ENCODE assay signal across 8 mouse cellular contexts in the genomic region with DNA sequence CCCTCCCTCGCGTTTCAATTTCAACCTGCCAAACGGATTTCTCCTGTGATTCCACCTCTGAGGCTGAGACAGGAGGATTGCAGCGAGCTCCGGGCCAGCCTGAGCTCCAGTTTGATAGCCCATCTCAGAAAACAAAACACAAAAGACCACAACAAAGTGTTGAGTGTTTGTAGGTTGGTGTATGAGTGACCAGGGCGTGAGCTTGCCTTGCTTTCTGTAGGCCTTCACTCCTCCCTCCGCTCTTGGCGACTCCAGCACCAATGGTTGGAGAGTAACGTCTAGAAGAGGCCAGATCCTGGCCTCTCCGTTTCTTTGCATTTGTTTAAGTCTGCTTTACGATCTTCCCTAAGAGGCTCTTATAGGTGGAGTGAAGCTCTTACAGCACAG. TPM values are rescaled to one million over a fixed set of nuclear protein-coding genes. Genes with fewer than 3 reads are reported as not detected.
A peak's percentile ranks its signal among the peaks of the same experiment; 100 is the strongest.
DNase-seq lines count a peak whose midpoint lies in the region; ATAC-seq lines count a peak whose summit lies in the region.

No protein-coding gene starts in this region.

- H3K27ac ChIP-seq in heart, embryonic 16.5 days (ENCODE audit: low read length): peak overlapping the region; percentile 97
- no peak overlapping the region for H3K27ac ChIP-seq in limb, embryonic 11.5 days (replicated peaks; ENCODE audit: low read depth, low read length)
- H3K27ac ChIP-seq in neural tube, embryonic 13.5 days (replicated peaks): peak overlapping the region; percentile 90; the same call in 1 of the 2 replicates

- H3K27me3 ChIP-seq in heart, embryonic 16.5 days (ENCODE audit: control insufficient read depth, insufficient read depth, low read length): no peaks in the 10 kb centered on the region
- no peaks in the 10 kb centered on the region for H3K27me3 ChIP-seq in limb, embryonic 11.5 days (ENCODE audit: control insufficient read depth, insufficient read depth, low read length)
- no peaks in the 10 kb centered on the region for H3K27me3 ChIP-seq in neural tube, embryonic 13.5 days

- H3K4me2 ChIP-seq in heart, embryonic 16.5 days (ENCODE audit: low read depth, low read length): peak overlapping the region; percentile 97
- H3K4me2 ChIP-seq in limb, embryonic 11.5 days (ENCODE audit: low read depth, severe bottlenecking): peak overlapping the region; percentile 69
- peak overlapping the region; percentile 90 for H3K4me2 ChIP-seq in neural tube, embryonic 13.5 days

- peak overlapping the region; percentile 98 for H3K9ac ChIP-seq in heart, embryonic 16.5 days (ENCODE audit: low read length)
- H3K9ac ChIP-seq in limb, embryonic 11.5 days (ENCODE audit: low read length): peak overlapping the region; percentile 89
- H3K9ac ChIP-seq in neural tube, embryonic 13.5 days: peak overlapping the region; percentile 87

- peaks cover 10% of the 10 kb centered on the region for H3K4me1 ChIP-seq in heart, embryonic 16.5 days (ENCODE audit: control insufficient read depth, insufficient read depth, low read length)
- no peaks in the 10 kb centered on the region for H3K4me1 ChIP-seq in limb, embryonic 11.5 days (ENCODE audit: control insufficient read depth, insufficient read depth, low read length)
- H3K4me1 ChIP-seq in neural tube, embryonic 13.5 days (replicated peaks): peaks cover 11% of the 10 kb centered on the region

- no peak for ATAC-seq in heart, embryonic 16.5 days (replicated peaks; ENCODE audit: extremely low read depth, insufficient read depth, low FRiP score)
- no peak for ATAC-seq in limb, embryonic 11.5 days (ENCODE audit: insufficient number of reproducible peaks, low FRiP score, low TSS enrichment, low read depth)
- ATAC-seq in neural tube, embryonic 13.5 days (ENCODE audit: low read depth): no peak
- no peak for ATAC-seq in inflammation-experienced regulatory T-cells, adult 6 months

- H3K9me3 ChIP-seq in heart, embryonic 16.5 days (replicated peaks; ENCODE audit: control insufficient read depth, low read length): no peaks in the 10 kb centered on the region
- H3K9me3 ChIP-seq in limb, embryonic 11.5 days (ENCODE audit: control insufficient read depth, low read length): no peaks in the 10 kb centered on the region
- no peaks in the 10 kb centered on the region for H3K9me3 ChIP-seq in neural tube, embryonic 13.5 days

- no peaks in the 10 kb centered on the region for H3K36me3 ChIP-seq in heart, embryonic 16.5 days (ENCODE audit: control insufficient read depth, insufficient read depth)
- no peaks in the 10 kb centered on the region for H3K36me3 ChIP-seq in limb, embryonic 11.5 days (ENCODE audit: control insufficient read depth, insufficient read depth, low read length)
- H3K36me3 ChIP-seq in neural tube, embryonic 13.5 days: no peaks in the 10 kb centered on the region

- 20% methylated on average over 11 of the region's 11 CpGs for WGBS in heart, embryonic 16.5 days
- 39% methylated on average over 11 of the region's 11 CpGs for WGBS in limb, embryonic 11.5 days
- 39% methylated on average over 11 of the region's 11 CpGs for WGBS in neural tube, embryonic 13.5 days

- DNase-seq in heart, adult 11 months: peak; percentile 89
- no peak for DNase-seq in heart, adult 18-20 months
- DNase-seq in adipocyte (ENCODE audit: low spot score): peak; percentile 47
- peak; percentile 36 for DNase-seq in limb, embryonic 11.5 days (ENCODE audit: low spot score)
- no peak for DNase-seq in cerebellum, adult 9-10 months

- peak overlapping the region; percentile 94 for H3K4me3 ChIP-seq in heart, embryonic 16.5 days (ENCODE audit: low read length)
- H3K4me3 ChIP-seq in limb, embryonic 11.5 days (ENCODE audit: low read depth, low read length): peak overlapping the region; percentile 77
- H3K4me3 ChIP-seq in neural tube, embryonic 13.5 days: peak overlapping the region; percentile 89

RNA-seq across cellular contexts. Expression of gene Tm7sf3, which starts 0.6 kb away (rescaled TPM):
- total RNA-seq in heart, adult 18-20 months (2021): 10 to 100 TPM; 15.5 to 18.5 TPM
- polyA plus RNA-seq in heart, embryonic 16.5 days (2015; fragmentation: Nextera tagmentation; extraction: Ambion mirVana): 35.3 and 37.5 TPM in 2 replicates
- 27.6 and 29.6 TPM in 2 replicates for polyA plus RNA-seq in limb, embryonic 11.5 days (2014; fragmentation: Nextera tagmentation; extraction: Ambion mirVana)
- polyA plus RNA-seq in neural tube, embryonic 13.5 days (2015; fragmentation: Nextera tagmentation; extraction: Ambion mirVana): 31.1 and 31.2 TPM in 2 replicates
- polyA plus RNA-seq in inflammation-experienced regulatory T-cells, adult 6 months (2017; shearing (Covaris generic)): 1 to 10 TPM; 2.0 to 3.6 (median 3.0) TPM

RNA-seq across cellular contexts. Expression of gene Med21, which starts 0.8 kb away (rescaled TPM):
- 10 to 100 TPM; 52.2 to 53.5 TPM for total RNA-seq in heart, adult 18-20 months (2021)
- 143 and 150 TPM in 2 replicates for polyA plus RNA-seq in heart, embryonic 16.5 days (2015; fragmentation: Nextera tagmentation; extraction: Ambion mirVana)
- polyA plus RNA-seq in limb, embryonic 11.5 days (2014; fragmentation: Nextera tagmentation; extraction: Ambion mirVana): 135 and 142 TPM in 2 replicates
- 134 and 139 TPM in 2 replicates for polyA plus RNA-seq in neural tube, embryonic 13.5 days (2015; fragmentation: Nextera tagmentation; extraction: Ambion mirVana)
- polyA plus RNA-seq in inflammation-experienced regulatory T-cells, adult 6 months (2017; shearing (Covaris generic)): 10 to 100 TPM; 58.0 to 64.2 (median 58.9) TPM

Comparison
In these comparisons a context has a peak if more than half of its experiments do, and no peak if none do; other contexts are left out.
1. DNase-seq: peak in heart, adult 11 months (single experiment), adipocyte (single experiment) and limb, embryonic 11.5 days (single experiment); none in heart, adult 18-20 months (0 of 2) and cerebellum, adult 9-10 months (single experiment).
2. Peak in every context shown above with its lines, with median percentiles within 50 percentile points of each other: H3K4me2 ChIP-seq, H3K4me3 ChIP-seq and H3K9ac ChIP-seq.